Mouse (Mus musculus): ENCODE results near the gene Lmo4.

Lmo4 gene

DNA sequence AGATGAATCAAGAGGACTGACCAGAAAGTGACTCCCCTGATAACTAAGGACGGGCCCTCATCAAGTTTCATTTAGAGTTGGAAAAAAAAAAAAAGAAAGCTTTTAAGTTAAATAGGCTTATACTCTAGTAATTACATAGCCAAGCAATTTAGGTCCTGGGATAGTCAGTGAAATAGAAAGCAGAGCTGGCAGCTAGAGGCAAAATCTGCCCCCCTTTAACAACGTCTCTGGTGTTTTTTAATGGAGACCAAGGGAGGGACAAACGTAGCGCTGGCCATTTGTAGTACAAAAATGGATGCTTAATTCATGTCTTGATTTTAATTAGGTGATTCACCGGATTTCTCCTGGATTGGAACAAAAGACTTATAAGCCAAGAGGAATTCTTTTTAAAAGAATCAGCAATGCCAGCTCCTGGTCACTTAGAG lies 1.0 kb downstream of the Lmo4 start:
- DNase-seq (ENCODE audit: extremely low read depth, low read depth), result peak; percentile 44

DNA sequence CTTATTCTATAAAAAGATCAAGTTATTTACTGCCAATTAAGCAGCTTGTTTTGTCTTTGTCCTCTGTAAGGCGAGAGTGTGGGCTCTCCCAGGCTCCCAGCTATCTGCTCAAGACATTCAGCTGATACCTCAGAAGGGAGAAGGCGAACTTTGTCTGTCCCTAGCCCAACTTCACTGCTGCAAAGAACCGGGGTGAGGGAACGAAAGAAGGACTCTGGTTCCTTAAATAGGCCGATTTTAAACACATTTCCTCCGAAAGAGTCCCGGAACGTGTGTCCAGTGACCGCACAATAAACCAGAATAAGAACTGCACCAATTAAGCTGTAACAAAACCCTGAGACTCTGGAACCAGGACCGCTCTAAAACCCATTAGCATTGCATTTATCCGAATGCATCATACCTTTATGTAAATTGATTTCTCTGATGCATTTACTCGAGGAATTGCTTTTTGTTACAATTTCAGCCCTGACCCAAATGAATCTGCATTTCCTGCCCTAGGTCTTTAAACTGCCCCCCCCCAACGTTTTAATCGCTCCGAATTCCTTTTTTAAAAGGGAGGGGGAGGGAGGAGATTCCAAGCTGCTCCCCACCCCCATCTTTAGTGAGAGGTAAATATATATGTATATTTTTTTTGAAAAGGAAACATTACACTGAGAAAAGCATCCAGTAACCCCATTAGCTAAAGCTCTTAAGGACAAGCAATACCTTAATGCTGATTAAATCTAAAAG lies 1.6 kb downstream of the Lmo4 start:
- peak; percentile 74 for DNase-seq (ENCODE audit: extremely low read depth, low read depth)

DNA sequence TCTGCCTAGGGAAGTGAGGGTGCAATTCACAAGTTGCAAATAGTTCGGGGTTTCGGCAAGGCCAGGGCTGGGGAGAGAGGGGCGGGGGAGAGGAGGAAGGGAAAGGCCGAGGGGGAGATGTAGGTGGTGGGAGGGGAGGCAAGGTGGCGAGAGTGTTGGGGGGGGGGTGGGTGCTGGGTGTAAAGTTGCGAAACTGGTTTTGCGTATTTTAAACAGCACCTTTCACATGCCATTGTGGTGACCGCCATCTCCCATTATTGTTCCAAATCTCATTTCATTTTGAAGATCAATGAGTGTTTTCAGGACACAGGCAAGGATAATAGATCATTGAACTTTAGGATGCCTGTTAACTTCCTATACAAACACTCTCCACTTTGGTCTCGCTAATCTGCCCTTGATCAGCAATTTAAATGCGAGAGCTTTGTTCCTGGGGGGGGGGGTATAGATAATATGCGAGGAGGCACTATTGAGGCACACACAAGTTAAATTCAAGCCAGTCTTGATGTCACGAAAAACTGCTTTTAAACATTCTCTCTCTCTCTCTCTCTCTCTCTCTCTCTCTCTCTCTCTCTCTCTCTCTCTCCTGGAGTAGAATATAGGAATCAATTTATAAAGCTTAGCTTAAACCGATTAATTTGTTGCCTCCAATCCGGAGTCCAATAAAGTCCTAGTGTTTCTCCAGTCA lies 2.3 kb downstream of the Lmo4 start:
- DNase-seq (ENCODE audit: extremely low read depth, low read depth), result no peak

DNA sequence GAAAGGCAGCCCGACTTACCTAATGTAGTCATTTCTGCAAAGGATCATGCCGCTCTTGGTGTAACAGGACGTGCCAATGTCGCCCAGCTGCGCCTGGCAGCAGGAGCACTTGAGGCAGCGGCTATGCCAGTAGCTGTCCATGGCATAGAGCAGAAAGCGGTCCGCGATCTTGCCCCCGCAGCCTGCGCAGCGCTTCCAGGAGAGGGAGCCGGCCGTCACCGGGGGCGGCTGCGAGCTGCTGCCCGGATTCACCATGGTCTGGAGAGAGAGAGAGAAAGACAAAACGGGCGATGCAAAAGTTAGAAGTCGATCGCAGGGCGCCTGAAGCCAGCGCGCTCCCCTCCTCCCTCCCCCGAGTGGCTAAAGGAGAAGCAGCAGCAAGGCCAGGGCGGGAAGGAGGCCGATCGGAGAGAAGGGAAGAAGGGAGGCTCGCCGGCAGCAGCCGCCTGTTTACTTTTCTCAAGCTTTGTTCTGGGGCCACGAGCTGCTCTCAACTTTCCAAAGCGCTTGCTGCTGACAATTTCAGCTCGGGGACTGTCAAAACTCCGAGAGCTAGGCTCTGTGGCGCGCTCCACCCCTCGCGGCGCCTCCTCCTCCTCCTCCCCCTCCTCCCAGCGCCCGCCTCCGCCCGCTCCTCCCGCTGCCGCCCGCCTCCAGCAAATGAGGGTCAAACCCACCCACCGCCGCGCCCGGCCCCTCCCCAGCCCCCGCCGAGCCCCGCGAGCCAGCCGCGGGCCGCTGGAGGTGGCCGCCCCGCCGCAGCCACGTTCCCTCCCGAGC lies 3.0 kb downstream of the Lmo4 start:
- DNase-seq (ENCODE audit: extremely low read depth, low read depth), result peak; percentile 67

DNA sequence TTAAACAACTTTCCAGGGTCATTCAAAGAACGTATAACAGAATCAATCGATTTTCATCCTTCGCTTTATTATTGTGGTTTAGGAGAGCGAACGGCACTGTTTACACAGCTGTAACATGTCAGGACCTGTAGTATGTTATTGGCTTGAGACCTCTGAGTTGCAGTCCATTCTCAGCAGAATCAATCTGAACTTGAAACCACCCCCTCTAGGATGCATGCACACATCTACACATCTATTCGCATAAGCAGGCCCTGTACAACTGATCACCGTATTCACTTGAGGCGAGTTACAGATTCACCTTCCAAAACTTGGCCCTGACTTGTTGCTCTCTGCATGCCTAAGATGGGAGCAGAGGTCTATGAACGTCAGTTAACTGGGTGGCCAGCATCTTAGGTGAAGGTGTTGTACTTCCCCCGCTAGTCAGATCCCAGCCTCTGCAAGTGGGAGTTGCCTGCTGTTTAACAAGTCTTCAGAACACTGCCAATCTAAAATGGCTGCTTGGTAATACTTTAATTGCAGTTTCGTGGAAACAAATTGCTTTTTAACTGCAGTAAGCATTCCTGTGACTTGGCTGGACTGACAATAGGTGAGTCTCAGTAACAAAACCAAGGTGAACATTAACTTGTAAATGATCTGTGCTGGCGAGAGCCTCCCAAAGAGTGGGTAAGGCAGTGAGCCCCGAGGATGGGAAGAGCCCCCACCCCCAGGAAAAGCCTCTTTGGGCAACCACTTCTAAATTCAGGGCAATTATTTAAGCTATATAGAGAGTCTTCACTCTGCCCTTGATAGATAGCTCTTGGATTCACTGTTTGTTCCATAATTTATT lies 19.5 kb downstream of the Lmo4 start:
- no peak for DNase-seq (ENCODE audit: extremely low read depth, low read depth)

DNA sequence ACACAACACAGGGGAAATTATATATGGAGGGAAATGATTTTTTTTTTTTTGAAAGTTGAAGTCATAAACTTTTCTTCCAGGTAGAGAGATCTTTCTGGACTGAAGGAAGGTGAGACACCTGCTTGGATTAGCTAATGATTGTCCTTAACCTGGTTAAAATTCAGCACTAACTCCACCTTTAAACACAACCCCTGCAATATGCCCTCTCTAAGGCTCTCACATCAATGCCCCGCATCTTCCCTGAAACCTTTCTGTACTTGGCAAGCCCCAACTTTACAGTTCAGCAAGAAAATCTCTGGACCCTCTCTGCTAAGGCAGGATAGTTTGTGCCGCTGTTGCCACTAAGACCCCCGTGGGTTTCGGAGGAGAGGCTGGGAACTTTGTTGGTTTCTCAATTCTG lies 20.1 kb downstream of the Lmo4 start:
- DNase-seq (ENCODE audit: extremely low read depth, low read depth), result no peak

DNA sequence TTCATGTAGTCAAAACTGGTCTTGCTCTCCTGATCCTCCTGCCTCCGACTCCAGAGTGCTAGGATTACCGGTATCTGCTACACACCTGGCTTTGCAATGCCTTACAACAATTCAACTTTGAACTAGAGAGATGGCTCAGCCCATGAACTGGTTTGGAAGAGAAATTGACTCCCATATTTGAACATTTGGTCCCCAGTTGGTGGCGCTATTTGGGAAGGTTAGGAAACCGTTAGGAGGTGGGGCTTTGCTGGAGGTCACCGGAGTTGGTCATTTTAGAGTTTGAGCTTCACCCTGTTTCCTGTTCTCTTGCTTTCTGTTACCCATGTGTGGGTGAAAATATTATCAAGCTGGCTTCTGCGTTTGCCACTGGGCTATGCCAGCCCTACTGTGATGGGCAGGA lies 22.8 kb downstream of the Lmo4 start:
- DNase-seq (ENCODE audit: extremely low read depth, low read depth), result no peak

DNA sequence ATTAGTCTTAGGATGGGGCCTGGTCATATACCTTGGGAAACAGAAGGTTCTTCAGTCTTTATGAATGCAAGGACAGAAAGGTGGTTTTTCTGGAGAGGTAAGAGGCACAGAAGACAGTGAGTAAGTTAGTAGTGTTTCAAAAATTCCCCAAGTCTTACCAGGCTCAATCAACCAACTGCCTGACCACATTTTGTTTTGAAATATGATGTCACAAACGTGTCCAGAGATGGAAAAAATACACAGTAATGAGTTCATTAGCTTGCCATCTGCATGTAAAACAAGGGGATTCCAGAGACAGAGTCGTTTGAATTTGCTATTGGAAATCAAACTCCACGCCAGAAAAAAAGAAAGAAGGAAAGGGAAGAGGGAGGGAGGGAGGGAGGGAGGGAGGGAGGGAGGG lies 26.1 kb downstream of the Lmo4 start:
- no peak for DNase-seq (ENCODE audit: extremely low read depth, low read depth)

DNA sequence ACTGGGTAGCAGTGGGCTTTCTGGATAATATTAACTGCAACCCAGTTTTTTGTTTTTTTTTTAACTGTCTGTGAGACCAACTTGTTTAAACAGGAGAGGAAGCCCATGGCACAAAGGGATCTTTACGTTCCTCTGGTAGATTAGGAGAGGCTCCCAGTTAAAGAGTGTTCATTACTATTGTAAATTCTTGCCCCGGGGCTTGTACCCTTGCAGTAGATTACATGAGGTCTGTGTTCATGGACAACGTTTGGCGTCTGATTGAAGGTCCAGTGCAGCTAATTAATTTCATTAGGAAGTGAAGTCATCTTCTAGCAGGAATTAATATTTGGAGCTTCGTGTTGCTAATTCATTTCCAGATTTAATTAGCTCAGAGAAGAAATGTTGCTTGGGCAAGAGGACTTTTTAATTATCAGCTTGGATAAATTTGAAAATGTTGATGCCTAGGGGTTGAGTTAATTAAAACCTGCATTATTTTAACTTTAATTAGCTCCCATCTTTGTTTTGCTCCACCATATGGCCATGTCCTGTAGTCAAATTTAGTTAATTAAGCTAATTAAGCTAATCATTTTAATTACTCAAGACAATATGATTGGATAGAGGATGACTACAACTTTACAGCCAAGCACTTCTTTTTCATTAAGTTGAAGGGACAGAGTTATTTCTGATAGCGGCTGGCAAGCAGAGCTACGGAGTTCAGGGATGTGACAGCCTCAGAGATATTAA lies 31.0 kb downstream of the Lmo4 start:
- DNase-seq (ENCODE audit: extremely low read depth, low read depth), result no peak

DNA sequence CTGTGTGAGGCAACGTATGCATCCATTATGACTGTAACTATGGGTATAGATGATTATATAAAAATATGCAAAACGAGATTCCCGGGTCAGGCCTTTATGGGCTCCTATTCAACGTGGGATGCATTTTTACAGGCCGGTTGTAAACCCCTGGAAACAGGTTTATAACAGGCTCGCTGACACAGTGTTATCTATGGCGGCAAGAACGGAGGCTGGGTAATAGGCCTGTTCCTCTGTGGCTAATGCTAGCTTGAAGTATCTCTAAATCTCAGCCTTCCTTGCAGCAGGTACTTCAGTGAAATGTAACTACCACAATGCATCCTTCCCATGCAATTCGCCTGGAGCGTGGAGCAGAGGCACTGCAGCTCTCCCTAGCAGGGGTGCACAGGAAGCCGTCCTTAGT lies 31.9 kb downstream of the Lmo4 start:
- DNase-seq (ENCODE audit: extremely low read depth, low read depth), result no peak

DNA sequence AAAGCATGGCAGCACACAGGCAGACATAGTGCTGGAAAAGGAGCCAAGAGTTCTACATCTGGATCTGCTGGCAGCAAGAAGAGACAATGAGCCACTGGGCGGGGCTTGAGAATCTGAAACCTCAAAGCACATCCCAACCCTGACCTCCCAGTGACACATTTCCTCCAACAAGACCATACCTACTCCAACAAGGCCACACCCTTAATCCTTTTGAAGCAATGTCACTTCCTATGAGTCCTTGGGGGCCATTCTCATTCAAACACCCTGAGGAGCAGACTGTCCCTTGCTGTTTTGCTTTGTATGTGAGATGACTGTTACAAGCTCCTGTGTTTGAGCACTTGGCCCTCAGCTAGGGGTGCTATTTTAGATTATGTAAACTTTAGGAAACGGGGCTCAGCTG lies 33.3 kb downstream of the Lmo4 start:
- no peak for DNase-seq (ENCODE audit: extremely low read depth, low read depth)

DNA sequence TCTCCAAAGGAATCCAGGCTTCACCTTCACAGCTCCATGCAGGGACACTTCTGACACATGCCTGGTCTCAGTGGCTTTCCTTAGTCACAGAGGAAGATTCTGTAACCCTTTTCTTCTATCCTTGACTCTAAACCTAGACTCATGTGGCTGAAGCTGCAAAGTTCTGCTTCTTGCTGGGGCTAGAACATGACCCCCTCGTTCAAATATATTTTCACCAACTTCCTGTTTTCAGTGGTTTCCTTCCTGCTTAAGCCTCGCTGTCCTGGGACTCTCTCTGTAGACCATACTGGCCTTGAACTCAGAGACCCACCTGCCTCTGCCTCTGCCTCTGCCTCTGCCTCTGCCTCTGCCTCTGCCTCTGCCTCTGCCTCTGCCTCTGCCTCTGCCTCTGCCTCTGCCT lies 34.5 kb downstream of the Lmo4 start:
- peak; percentile 6 for DNase-seq (ENCODE audit: extremely low read depth, low read depth)

DNA sequence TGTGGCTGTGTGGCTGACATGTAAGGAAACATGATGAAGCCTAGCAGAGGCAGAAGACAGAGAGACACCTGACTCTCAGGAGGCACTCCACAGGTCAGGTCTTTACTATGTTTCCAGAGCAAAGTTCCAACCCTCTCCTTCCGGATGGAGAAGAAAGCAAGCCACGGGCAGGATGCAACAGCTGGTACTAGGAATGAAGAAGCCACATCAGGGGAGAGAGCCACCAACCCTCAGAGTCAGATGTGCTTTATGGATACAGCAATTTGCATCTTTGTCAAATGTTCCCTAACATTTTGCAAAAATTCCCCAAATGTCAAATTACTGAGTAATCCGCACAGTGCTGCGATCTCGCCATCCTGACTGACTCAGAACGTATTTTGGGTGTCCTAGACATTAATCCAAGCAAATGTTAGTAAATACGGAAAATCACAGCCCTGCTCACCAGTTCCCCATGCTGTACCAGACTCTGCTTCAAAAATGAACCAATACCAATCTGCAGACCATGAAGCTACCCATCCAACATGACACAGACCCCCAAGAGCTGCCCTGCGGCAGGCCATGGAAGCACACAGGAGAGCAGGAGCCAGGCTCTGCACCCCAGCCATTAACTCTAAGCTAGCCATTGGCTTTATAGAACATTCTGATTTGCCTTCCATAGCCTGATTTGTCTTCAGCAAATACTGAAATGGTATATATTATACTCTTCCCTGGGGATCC lies 38.4 kb downstream of the Lmo4 start:
- DNase-seq (ENCODE audit: extremely low read depth, low read depth), result no peak

DNA sequence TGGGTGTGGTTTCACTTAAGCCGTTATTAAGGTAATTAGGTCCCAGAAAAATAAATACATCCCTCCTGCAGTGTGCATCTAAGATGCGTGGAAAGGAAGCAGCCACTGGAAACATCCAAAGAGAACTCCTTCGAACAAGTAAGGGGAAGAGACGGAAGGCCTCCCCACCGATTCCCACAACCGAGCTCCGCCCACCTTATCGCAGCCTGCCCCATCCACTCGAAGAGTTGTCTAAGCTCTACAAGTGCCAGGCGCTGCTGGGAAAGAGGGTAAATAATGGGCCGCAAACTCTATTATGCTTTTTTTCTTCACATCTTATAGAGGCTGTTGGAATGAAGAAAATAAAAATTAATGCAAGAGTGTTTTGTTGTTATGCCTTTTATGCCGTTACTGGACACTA lies 39.6 kb downstream of the Lmo4 start:
- DNase-seq (ENCODE audit: extremely low read depth, low read depth), result no peak

DNA sequence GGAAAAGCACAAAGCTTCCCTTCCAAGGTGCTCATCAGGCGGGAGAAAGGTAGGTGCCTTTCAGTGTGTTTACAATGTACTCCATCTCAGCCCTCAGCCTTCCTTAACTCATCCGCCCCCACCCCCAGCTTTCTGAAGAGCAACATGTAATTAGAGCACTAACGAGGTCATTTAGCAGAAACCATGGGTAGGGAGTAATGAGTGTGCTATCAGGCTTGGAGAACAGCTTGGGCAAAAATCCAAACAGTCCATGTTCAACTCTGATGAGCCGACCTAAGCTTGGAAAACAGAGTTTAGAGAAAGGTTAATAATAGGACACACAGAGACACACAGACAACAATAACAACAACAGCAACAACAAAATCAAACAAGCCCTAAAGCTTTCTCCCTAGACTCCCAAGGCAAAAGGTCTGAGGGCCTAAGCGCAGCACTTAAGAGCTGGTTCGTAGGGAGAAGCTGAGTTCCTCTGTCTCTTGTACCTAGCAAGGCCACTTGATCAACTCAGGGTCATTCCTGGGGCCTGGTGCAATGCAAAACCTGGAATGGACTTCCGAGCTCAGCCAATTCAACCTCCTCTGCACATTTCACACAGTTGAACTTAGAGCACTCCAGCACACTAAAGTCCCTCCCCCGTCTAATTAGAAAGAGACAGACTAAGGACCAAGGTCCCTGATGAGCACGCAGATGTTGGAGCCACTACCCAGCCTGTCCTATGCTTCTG lies 40.2 kb downstream of the Lmo4 start:
- DNase-seq (ENCODE audit: extremely low read depth, low read depth), result no peak

DNA sequence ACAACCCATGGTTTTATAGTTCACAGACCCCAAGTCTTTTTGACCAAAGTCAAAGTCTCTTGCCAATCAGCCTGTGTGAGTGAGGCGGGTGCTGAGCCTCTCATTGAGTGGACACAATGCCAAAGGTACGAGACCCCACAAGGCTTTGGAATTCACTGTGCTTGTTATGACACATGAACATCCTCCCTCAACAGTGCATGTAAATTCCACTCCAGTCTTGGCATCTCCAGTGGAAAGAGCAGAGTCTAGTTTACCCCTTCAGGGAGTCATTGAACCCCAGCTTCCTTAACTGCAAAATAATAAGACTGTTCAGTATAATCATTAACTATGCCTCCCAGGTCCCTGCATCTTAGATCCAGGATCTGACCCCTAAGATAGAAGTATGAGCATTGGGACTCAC lies 41.3 kb downstream of the Lmo4 start:
- DNase-seq (ENCODE audit: extremely low read depth, low read depth), result no peak

DNA sequence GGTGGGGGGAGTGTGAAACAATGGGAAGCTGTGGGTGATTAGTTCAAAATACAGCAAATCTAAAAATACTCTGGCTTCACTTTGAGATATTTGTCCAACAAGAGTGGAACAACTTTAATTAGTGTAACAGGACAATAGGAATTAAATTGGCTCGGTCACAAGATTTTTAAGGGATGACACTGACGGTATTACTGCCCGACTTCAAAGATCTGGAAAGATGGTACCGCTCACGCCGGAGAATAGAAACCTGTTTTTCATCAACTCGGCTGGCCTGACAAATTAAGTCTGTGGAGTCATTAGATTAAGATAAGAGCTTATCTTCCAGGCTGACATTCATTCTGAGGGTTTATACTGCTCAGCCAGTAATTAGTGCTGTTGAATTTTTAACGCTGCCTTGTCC lies 42.9 kb downstream of the Lmo4 start:
- no peak for DNase-seq (ENCODE audit: extremely low read depth, low read depth)

DNA sequence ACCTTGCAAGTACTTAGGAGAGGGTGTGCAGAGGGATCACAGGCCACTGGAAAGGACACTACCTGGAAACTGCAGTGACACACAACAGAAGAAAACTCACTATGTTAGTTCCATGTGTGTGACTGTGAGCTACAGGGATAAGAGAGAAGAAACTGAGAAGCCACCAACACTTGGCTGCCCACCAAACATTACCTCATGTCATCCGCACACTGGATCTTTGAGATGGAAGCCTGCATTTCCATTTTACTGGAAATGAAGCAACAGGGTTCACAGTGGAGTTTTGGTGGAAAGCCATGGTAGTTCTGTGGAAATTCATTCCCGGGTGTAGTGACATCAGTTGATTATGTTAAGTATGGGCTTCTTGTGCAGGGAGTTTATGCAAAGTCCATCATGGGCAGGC lies 43.8 kb downstream of the Lmo4 start:
- DNase-seq (ENCODE audit: extremely low read depth, low read depth), result no peak

DNA sequence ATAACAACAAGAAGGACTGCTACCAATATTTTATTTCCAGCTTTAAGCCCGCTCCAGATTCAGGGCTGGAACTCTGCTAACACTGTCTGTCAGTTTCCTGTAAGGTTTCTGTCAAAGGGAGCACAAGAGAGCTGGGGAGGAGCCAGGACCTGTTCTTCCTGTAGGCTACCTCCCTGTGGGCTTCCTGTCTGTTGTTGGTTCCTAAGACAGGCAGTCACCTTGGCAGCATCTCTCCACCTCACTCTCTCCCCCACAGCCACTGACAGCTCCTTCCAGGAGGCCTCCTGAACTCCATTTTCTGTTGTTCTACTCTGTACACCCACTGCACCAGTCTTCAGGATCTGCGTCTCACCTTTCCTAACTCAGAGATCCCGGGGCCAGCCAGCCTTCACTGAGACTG lies 49.3 kb downstream of the Lmo4 start:
- DNase-seq (ENCODE audit: extremely low read depth, low read depth), result no peak

DNA sequence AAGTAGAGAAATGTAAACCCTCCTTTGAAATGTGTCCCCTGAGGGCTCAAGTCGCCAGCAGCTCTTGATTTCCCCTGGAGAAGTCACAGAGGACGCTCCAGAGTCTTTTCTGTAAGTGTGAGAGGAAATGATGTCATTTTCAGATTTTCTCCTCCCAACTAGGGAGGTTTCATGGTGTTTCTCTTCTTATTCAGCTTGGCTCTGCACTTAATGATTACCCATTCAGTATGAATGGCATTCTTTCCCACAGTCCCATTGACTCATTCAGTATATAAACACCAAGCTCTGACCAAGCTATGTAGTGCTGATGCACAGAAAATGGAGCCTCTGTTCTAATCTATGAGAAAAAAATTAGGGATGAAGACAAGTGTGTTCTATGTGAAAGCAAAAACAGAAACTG lies 51.6 kb downstream of the Lmo4 start:
- no peak for DNase-seq (ENCODE audit: extremely low read depth, low read depth)

All from MEL-GATA-1-ER (cell line).